Mouse (Mus musculus) T-cell, adult 66 days (primary cell): ENCODE results near the gene Dido1. TPM values are rescaled to one million over a fixed set of nuclear protein-coding genes. Genes with fewer than 3 reads are reported as not detected.

Source experiments
- total RNA-seq, 2 experiments: library from RNA; stranded (reverse); gene quantifications; 3 replicates in 1 of 2; 4 replicates in 1 of 2; pipeline ENCODE4 v1.2.4; 2023

Gene Dido1
- total RNA-seq = 100 to 1,000 TPM; 102 to 107 TPM

GRCm38 (mm10) chr2:180709923-180710272 lies at the start of gene Dido1, which contains the start of gene Gid8:
Dido1 (minus strand) TSS chr2:180709999.
Gid8 (plus strand) TSS chr2:180710117.

DNA sequence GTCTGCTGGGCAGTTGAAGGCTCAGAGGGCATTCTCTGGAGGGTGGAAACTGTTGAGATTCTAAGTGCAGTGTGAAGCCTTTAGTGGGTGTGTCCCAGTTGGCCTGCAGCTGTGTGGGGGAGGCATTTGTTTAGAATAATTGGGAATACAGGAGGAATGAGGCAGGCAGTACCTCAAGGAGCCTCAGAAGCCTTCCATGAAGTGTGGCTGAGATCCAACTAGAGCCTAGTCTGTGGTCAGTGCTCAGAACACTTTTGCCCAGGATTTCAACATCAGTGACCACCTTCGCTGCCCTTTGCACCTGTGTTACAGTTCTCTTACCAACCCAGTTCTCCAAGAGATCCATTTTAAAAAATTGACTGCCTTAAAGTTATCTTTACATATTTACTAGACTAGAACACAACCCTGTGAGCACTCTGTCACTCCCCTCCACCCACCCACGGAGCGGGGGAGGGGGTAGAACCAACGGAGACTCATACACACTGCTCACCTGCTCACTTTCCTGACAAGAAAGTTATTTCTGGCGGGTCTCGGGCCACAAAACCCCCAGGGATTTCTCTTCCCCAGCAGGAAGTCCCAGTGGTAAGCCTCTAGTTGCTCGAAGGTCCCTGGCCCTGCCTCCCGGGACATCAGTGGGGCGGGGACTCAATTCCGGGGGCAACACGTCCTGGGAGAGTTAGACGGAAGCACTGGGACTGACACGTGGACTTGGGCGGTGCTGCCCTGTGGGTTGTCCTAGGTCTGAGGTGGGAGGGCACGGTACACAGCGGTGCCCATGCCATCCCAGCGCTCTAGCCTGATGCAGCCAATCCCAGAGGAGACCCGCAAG lies 15.0 kb upstream of the Dido1 start, which contains the start of gene Slc17a9:
Gene Slc17a9 (plus strand): TSS at position 679 of the 829 bp plus-strand sequence.

GRCm38 (mm10) chr2:180642555-180643260 lies 67.1 kb downstream of the Dido1 start, which contains the start of gene Tcfl5:
Tcfl5 (minus strand) TSS chr2:180642708.

Other genes starting within 250 kb of the Dido1 start
- gene Ntsr1, start 210.0 kb downstream of the Dido1 start, total RNA-seq = not detected
- 10 to 100 TPM; 42.6 to 47.0 TPM for gene Mrgbp, start 128.7 kb downstream of the Dido1 start, total RNA-seq
- gene Ogfr, start 120.8 kb downstream of the Dido1 start, total RNA-seq = 100 to 1,000 TPM in 1 of 2 experiments, 10 to 100 TPM in 1; 94.7 to 108 TPM
- 1 to 10 TPM; 2.5 to 3.8 TPM for gene Col9a3, start 112.2 kb downstream of the Dido1 start, total RNA-seq
- gene Tcfl5, start 67.3 kb downstream of the Dido1 start, total RNA-seq = under 1 TPM; 0.38 to 0.56 TPM
- gene Gid8, start 118 bp upstream of the Dido1 start, total RNA-seq = 10 to 100 TPM; 49.2 to 52.7 TPM
- 10 to 100 TPM; 89.8 to 96.5 TPM for gene Slc17a9, start 15.3 kb upstream of the Dido1 start, total RNA-seq
- not detected for gene Bhlhe23, start 66.9 kb upstream of the Dido1 start, total RNA-seq
- 10 to 100 TPM; 88.6 to 93.8 TPM for gene Ythdf1, start 210.9 kb upstream of the Dido1 start, total RNA-seq
- gene Birc7, start 219.0 kb upstream of the Dido1 start, total RNA-seq = not detected
- gene Nkain4, start 244.7 kb upstream of the Dido1 start, total RNA-seq = not detected